Mouse (Mus musculus) thymus, postnatal 10 days (tissue): ENCODE data around the gene Fam229a.
"Not testable (repeated sequence)": the region's sequence is repeated elsewhere in the genome, so short reads cannot be mapped to it uniquely, and the experiment has no call there.

Experiments
- DNase-seq, 2 experiments: peaks; one replicate each; pipeline ENCODE4 v3.0.0; 2021; ENCODE audit warnings: low spot score in 2 of 2

The Fam229a gene

GRCm38 (mm10) chr4:129518519-129518918 lies 27.5 kb downstream of the Fam229a start:
- no peak for DNase-seq

GRCm38 (mm10) chr4:129525338-129525737 lies 34.3 kb downstream of the Fam229a start:
- DNase-seq, result no peak

- no peak for DNase-seq
These were observed 34.9 kb downstream of the Fam229a start for GRCm38 (mm10) chr4:129525889-129526288.

- not testable (repeated sequence) for DNase-seq
These were observed 37.9 kb downstream of the Fam229a start for GRCm38 (mm10) chr4:129528901-129529300.

- DNase-seq, result peak; percentile 40 to 58
These were observed 49.0 kb downstream of the Fam229a start for GRCm38 (mm10) chr4:129540012-129540411.
